Mouse (Mus musculus) ES-E14 (cell line): Measurements from ENCODE around the gene Tmem40. TPM values are rescaled to one million over a fixed set of nuclear protein-coding genes. Genes with fewer than 3 reads are reported as not detected.
A peak's percentile ranks its signal among the peaks of the same experiment; 100 is the strongest.

Source experiments
- DNase-seq: peaks from one replicate; pipeline ENCODE4 v3.0.0-alpha.2; 2013; ENCODE audit warnings: low read depth, low spot score
- H3K27ac ChIP-seq: 2 replicates; pipeline ENCODE4 v1.5.1; 2012; ENCODE audit warnings: low read depth, mild to moderate bottlenecking, low read length, moderate library complexity, mixed read lengths; ENCODE audit not compliant: poor library complexity, insufficient read depth, severe bottlenecking
- H3K36me3 ChIP-seq: 2 replicates; pipeline ENCODE4 v1.6.1; 2012; ENCODE audit warnings: mild to moderate bottlenecking, low read length, moderate library complexity, mixed read lengths; ENCODE audit not compliant: control insufficient read depth, poor library complexity, insufficient read depth, severe bottlenecking
- H3K4me1 ChIP-seq, 2 experiments: fragments of 150-350 bp in 1 of 2; sonication (generic) in 1 of 2; 2 replicates each; pipeline ENCODE4 v1.6.1; 2012; ENCODE audit warnings: low read length in 2 of 2, mild to moderate bottlenecking in 1 of 2, mixed read lengths in 1 of 2; ENCODE audit not compliant: control insufficient read depth in 2 of 2, insufficient read depth in 2 of 2, poor library complexity in 1 of 2
- H3K4me3 ChIP-seq, 2 experiments: fragments of 150-350 bp in 1 of 2; sonication (generic) in 1 of 2; 2 replicates each; pipeline ENCODE4 v1.5.1; 2012; ENCODE audit warnings: low read length in 2 of 2, low read depth in 1 of 2, mild to moderate bottlenecking in 1 of 2, mixed read lengths in 1 of 2; ENCODE audit not compliant: insufficient read depth in 1 of 2, poor library complexity in 1 of 2, severe bottlenecking in 1 of 2
- H3K9ac ChIP-seq: 2 replicates; pipeline ENCODE4 v1.6.1; 2012; ENCODE audit warnings: low read depth, mild to moderate bottlenecking, low read length, mixed read lengths; ENCODE audit not compliant: poor library complexity, insufficient read depth, severe bottlenecking
- H3K9me3 ChIP-seq: fragments of 150-350 bp; sonication (generic); 2 replicates; pipeline ENCODE4 v1.6.1; 2012; ENCODE audit warnings: low read depth, mild to moderate bottlenecking, low read length; ENCODE audit not compliant: control insufficient read depth, insufficient read depth
- CHD2 ChIP-seq: IDR thresholded peaks from 2 replicates; pipeline ENCODE4 v1.6.1; 2014; ENCODE audit warnings: mild to moderate bottlenecking, low read depth, low read length, inconsistent platforms
- HCFC1 ChIP-seq: IDR thresholded peaks from 2 replicates; pipeline ENCODE4 v1.6.1; 2012; ENCODE audit warnings: low read length, inconsistent platforms, borderline replicate concordance; ENCODE audit not compliant: insufficient read depth
- MAFK ChIP-seq: IDR thresholded peaks from 2 replicates; pipeline ENCODE4 v1.6.1; 2014; ENCODE audit warnings: mild to moderate bottlenecking, low read depth, low read length, inconsistent platforms; ENCODE audit not compliant: insufficient read depth
- ZC3H11A ChIP-seq: IDR thresholded peaks from 2 replicates; pipeline ENCODE4 v1.6.1; 2012; ENCODE audit warnings: low read depth, mild to moderate bottlenecking, inconsistent platforms, low read length, borderline replicate concordance
- ZNF384 ChIP-seq: IDR thresholded peaks from 2 replicates; pipeline ENCODE4 v1.6.1; 2012; ENCODE audit warnings: low read depth, low read length, inconsistent platforms
- in situ Hi-C, 2 experiments: fragments of 600-800 bp; cut with MboI; formaldehyde crosslinking; loops; one replicate each; pipeline ENCODE4 v1.15.1; 2025; ENCODE audit warnings: low sequenced_read_pairs in 2 of 2, inconsistent platforms in 1 of 2; ENCODE audit not compliant: unreplicated experiment in 2 of 2
- total RNA-seq: library from RNA; depleted of rRNA; stranded (reverse); fragments of 300-350 nt; gene quantifications from 2 replicates; pipeline ENCODE4 v1.2.3, GENCODE M21; 2012

Gene Tmem40
- total RNA-seq, 1 experiment, result 21.9 TPM

GRCm38 (mm10) chr6:115772201-115772600, 10.0 kb upstream of the Tmem40 start:
- Histone ChIP-seq H3K9me3 (no peaks in the 10 kb centered on the region), H3K4me1 (peaks cover 0 to 13% of the 10 kb centered on the region in 2 experiments; a peak in 2 of 4 replicates), H3K27ac (no peak overlapping the region), H3K4me3 (no peak overlapping the region), H3K36me3 (no peaks in the 10 kb centered on the region; the same call in 1 of the 2 replicates), H3K9ac (no peak overlapping the region)
- no peak for TF ChIP-seq MAFK
- in situ Hi-C loops, result loop anchor here in 1 of 2 experiments (5.0 kb wide), 1 partner anchor 50 kb away; no protein-coding TSS in a partner anchor
- DNase-seq, result no peak

- Histone ChIP-seq H3K9me3 (no peaks in the 10 kb centered on the region), H3K4me3 (no peak overlapping the region), H3K9ac (no peak overlapping the region), H3K27ac (no peak overlapping the region), H3K36me3 (no peaks in the 10 kb centered on the region), H3K4me1 (peaks cover 0 to 9% of the 10 kb centered on the region in 2 experiments; a peak in 2 of 4 replicates)
- TF ChIP-seq ZC3H11A, result no peak
- TF ChIP-seq MAFK, result no peak
- TF ChIP-seq ZNF384, result no peak
- no peak for TF ChIP-seq HCFC1
- TF ChIP-seq CHD2, result no peak
- in situ Hi-C loops, result loop anchor here in 1 of 2 experiments (5.0 kb wide), 1 partner anchor 49 kb away; no protein-coding TSS in a partner anchor
- no peak for DNase-seq
Measured at GRCm38 (mm10) chr6:115770852-115771251, 8.6 kb upstream of the Tmem40 start.

GRCm38 (mm10) chr6:115770059-115770670, 8.0 kb upstream of the Tmem40 start:
- DNase-seq, result no peak
- Histone ChIP-seq H3K4me1 (peaks cover 0 to 10% of the 10 kb centered on the region in 2 experiments; a peak in 1 of 4 replicates), H3K36me3 (no peaks in the 10 kb centered on the region), H3K9ac (no peak overlapping the region), H3K4me3 (no peak overlapping the region), H3K9me3 (no peaks in the 10 kb centered on the region), H3K27ac (no peak overlapping the region)
- in situ Hi-C loops, result loop anchor here in 1 of 2 experiments (5.0 kb wide), 1 partner anchor 48 kb away; no protein-coding TSS in a partner anchor
- TF ChIP-seq ZC3H11A (no peak), HCFC1 (no peak), CHD2 (no peak), MAFK (no peak), ZNF384 (no peak)

- Histone ChIP-seq H3K9ac (no peak overlapping the region), H3K36me3 (no peaks in the 10 kb centered on the region), H3K9me3 (no peaks in the 10 kb centered on the region), H3K27ac (no peak overlapping the region), H3K4me1 (peaks cover 0 to 9% of the 10 kb centered on the region in 2 experiments; a peak in 2 of 4 replicates), H3K4me3 (no peak overlapping the region)
- no peak for DNase-seq
- in situ Hi-C loops, result no loop called here
- no peak for TF ChIP-seq ZNF384
- no peak for TF ChIP-seq ZC3H11A
- TF ChIP-seq HCFC1, result no peak
- no peak for TF ChIP-seq MAFK
- TF ChIP-seq CHD2, result no peak
Measured at GRCm38 (mm10) chr6:115768207-115768606, 6.0 kb upstream of the Tmem40 start.

GRCm38 (mm10) chr6:115767357-115767756, 5.1 kb upstream of the Tmem40 start:
- no peak overlapping the region for H3K27ac ChIP-seq
- no peak overlapping the region for H3K4me3 ChIP-seq
- peaks cover 0 to 17% of the 10 kb centered on the region in 2 experiments; a peak in 3 of 4 replicates for H3K4me1 ChIP-seq
- no peaks in the 10 kb centered on the region for H3K9me3 ChIP-seq
- TF ChIP-seq CHD2, result no peak
- no peak for TF ChIP-seq MAFK
- no peak for TF ChIP-seq ZNF384
- DNase-seq, result no peak
- no peaks in the 10 kb centered on the region for H3K36me3 ChIP-seq
- H3K9ac ChIP-seq, result peak overlapping the region; percentile 21; the same call in 1 of the 2 replicates
- in situ Hi-C loops, result no loop called here
